Mouse (Mus musculus): ENCODE measurements at regions not wholly inside any gene's neighbourhood (a gene's known extent, or its start where the extent isn't known, plus 50 kb on each side); places are given as distances from the start of the nearest gene placed in this dataset.

GRCm38 (mm10) chr14:114826662-114827321 is 265.2 kb upstream of the Gpc5 start:
- Histone ChIP-seq H3K4me1 (replicated peaks; ENCODE audit: control insufficient read depth, insufficient read depth, low read length) (no peaks in the 10 kb centered on the region), H3K4me3 (ENCODE audit: low read depth, low read length) (no peak overlapping the region), H3K27me3 (ENCODE audit: control insufficient read depth, insufficient read depth, low read length) (no peaks in the 10 kb centered on the region), H3K27ac (ENCODE audit: low read depth, low read length) (no peak overlapping the region), H3K9me3 (ENCODE audit: control insufficient read depth, low read length) (no peaks in the 10 kb centered on the region), H3K36me3 (ENCODE audit: control insufficient read depth, insufficient read depth, low read length) (no peaks in the 10 kb centered on the region), H3K9ac (ENCODE audit: low read depth, low read length) (no peak overlapping the region), H3K4me2 (replicated peaks; ENCODE audit: low read depth, low read length) (no peak overlapping the region)
- ATAC-seq (ENCODE audit: low FRiP score) (no peak), DNase-seq (ENCODE audit: low spot score) (no peak)
- WGBS, result 64% methylated on average over 10 of the region's 10 CpGs

- no peaks in the 10 kb centered on the region for H3K27me3 ChIP-seq (ENCODE audit: control insufficient read depth, insufficient read depth, low read length)
- peak; percentile 30 for DNase-seq (ENCODE audit: low spot score)
- no peaks in the 10 kb centered on the region for H3K4me1 ChIP-seq (replicated peaks; ENCODE audit: control insufficient read depth, insufficient read depth, low read length)
- no peaks in the 10 kb centered on the region for H3K36me3 ChIP-seq (ENCODE audit: control insufficient read depth, insufficient read depth, low read length)
- H3K4me2 ChIP-seq (replicated peaks; ENCODE audit: low read depth, low read length), result no peak overlapping the region
- no peak for ATAC-seq (ENCODE audit: low FRiP score)
- H3K27ac ChIP-seq (ENCODE audit: low read depth, low read length), result no peak overlapping the region
- H3K4me3 ChIP-seq (ENCODE audit: low read depth, low read length), result no peak overlapping the region
- no peaks in the 10 kb centered on the region for H3K9me3 ChIP-seq (ENCODE audit: control insufficient read depth, low read length)
- no peak overlapping the region for H3K9ac ChIP-seq (ENCODE audit: low read depth, low read length)
- WGBS, result 37% methylated on average over 2 of the region's 2 CpGs
Measured at GRCm38 (mm10) chr14:114829310-114829709, 262.7 kb upstream of the Gpc5 start.

GRCm38 (mm10) chr14:114832987-114833386 is 259.0 kb upstream of the Gpc5 start:
- Histone ChIP-seq H3K9me3 (ENCODE audit: control insufficient read depth, low read length) (no peaks in the 10 kb centered on the region), H3K4me1 (replicated peaks; ENCODE audit: control insufficient read depth, insufficient read depth, low read length) (no peaks in the 10 kb centered on the region), H3K4me3 (ENCODE audit: low read depth, low read length) (no peak overlapping the region), H3K9ac (ENCODE audit: low read depth, low read length) (no peak overlapping the region), H3K4me2 (replicated peaks; ENCODE audit: low read depth, low read length) (no peak overlapping the region), H3K27me3 (ENCODE audit: control insufficient read depth, insufficient read depth, low read length) (no peaks in the 10 kb centered on the region), H3K36me3 (ENCODE audit: control insufficient read depth, insufficient read depth, low read length) (no peaks in the 10 kb centered on the region), H3K27ac (ENCODE audit: low read depth, low read length) (no peak overlapping the region)
- DNase-seq (ENCODE audit: low spot score) (no peak), ATAC-seq (ENCODE audit: low FRiP score) (no peak)
- 49% methylated on average over 11 of the region's 11 CpGs for WGBS

- H3K4me2 ChIP-seq (replicated peaks; ENCODE audit: low read depth, low read length), result no peak overlapping the region
- WGBS, result 43% methylated on average over 3 of the region's 3 CpGs
- ATAC-seq (ENCODE audit: low FRiP score) (no peak), DNase-seq (ENCODE audit: low spot score) (no peak)
- H3K9me3 ChIP-seq (ENCODE audit: control insufficient read depth, low read length), result no peaks in the 10 kb centered on the region
- no peaks in the 10 kb centered on the region for H3K27me3 ChIP-seq (ENCODE audit: control insufficient read depth, insufficient read depth, low read length)
- no peaks in the 10 kb centered on the region for H3K4me1 ChIP-seq (replicated peaks; ENCODE audit: control insufficient read depth, insufficient read depth, low read length)
- no peak overlapping the region for H3K9ac ChIP-seq (ENCODE audit: low read depth, low read length)
- H3K36me3 ChIP-seq (ENCODE audit: control insufficient read depth, insufficient read depth, low read length), result no peaks in the 10 kb centered on the region
- H3K4me3 ChIP-seq (ENCODE audit: low read depth, low read length), result no peak overlapping the region
- H3K27ac ChIP-seq (ENCODE audit: low read depth, low read length), result no peak overlapping the region
Measured at GRCm38 (mm10) chr14:114836723-114837349, 255.2 kb upstream of the Gpc5 start.

- no peak for DNase-seq (ENCODE audit: low spot score)
- no peaks in the 10 kb centered on the region for H3K9me3 ChIP-seq (ENCODE audit: control insufficient read depth, low read length)
- H3K9ac ChIP-seq (ENCODE audit: low read depth, low read length), result no peak overlapping the region
- H3K4me3 ChIP-seq (ENCODE audit: low read depth, low read length), result no peak overlapping the region
- no peak overlapping the region for H3K4me2 ChIP-seq (replicated peaks; ENCODE audit: low read depth, low read length)
- no peaks in the 10 kb centered on the region for H3K4me1 ChIP-seq (replicated peaks; ENCODE audit: control insufficient read depth, insufficient read depth, low read length)
- no peaks in the 10 kb centered on the region for H3K36me3 ChIP-seq (ENCODE audit: control insufficient read depth, insufficient read depth, low read length)
- H3K27me3 ChIP-seq (ENCODE audit: control insufficient read depth, insufficient read depth, low read length), result no peaks in the 10 kb centered on the region
- ATAC-seq (ENCODE audit: low FRiP score), result no peak
- H3K27ac ChIP-seq (ENCODE audit: low read depth, low read length), result no peak overlapping the region
- WGBS, result 44% methylated on average over 16 of the region's 16 CpGs
Measured at GRCm38 (mm10) chr14:114837652-114838276, 254.3 kb upstream of the Gpc5 start.

- 84% methylated on average over 2 of the region's 2 CpGs for WGBS
- ATAC-seq (ENCODE audit: low FRiP score), result no peak
Measured at GRCm38 (mm10) chr14:114839340-114839903, 252.6 kb upstream of the Gpc5 start.

GRCm38 (mm10) chr14:114840766-114841165 is 251.2 kb upstream of the Gpc5 start:
- 90% methylated on average over 5 of the region's 5 CpGs for WGBS

More at GRCm38 (mm10) chr14:114839340-114839903, 252.6 kb upstream of the Gpc5 start:
- Histone ChIP-seq H3K36me3 (ENCODE audit: control insufficient read depth, insufficient read depth, low read length) (no peaks in the 10 kb centered on the region), H3K4me2 (replicated peaks; ENCODE audit: low read depth, low read length) (no peak overlapping the region), H3K9ac (ENCODE audit: low read depth, low read length) (no peak overlapping the region), H3K9me3 (ENCODE audit: control insufficient read depth, low read length) (no peaks in the 10 kb centered on the region), H3K4me1 (replicated peaks; ENCODE audit: control insufficient read depth, insufficient read depth, low read length) (no peaks in the 10 kb centered on the region), H3K27me3 (ENCODE audit: control insufficient read depth, insufficient read depth, low read length) (no peaks in the 10 kb centered on the region), H3K27ac (ENCODE audit: low read depth, low read length) (no peak overlapping the region), H3K4me3 (ENCODE audit: low read depth, low read length) (no peak overlapping the region)
- no peak for DNase-seq (ENCODE audit: low spot score)

GRCm38 (mm10) chr14:114841552-114841951 is 250.5 kb upstream of the Gpc5 start:
- no peak overlapping the region for H3K27ac ChIP-seq (ENCODE audit: low read depth, low read length)
- no peaks in the 10 kb centered on the region for H3K36me3 ChIP-seq (ENCODE audit: control insufficient read depth, insufficient read depth, low read length)
- no peak overlapping the region for H3K4me3 ChIP-seq (ENCODE audit: low read depth, low read length)
- no peaks in the 10 kb centered on the region for H3K27me3 ChIP-seq (ENCODE audit: control insufficient read depth, insufficient read depth, low read length)
- WGBS, result 65% methylated on average over 5 of the region's 5 CpGs
- no peak for ATAC-seq (ENCODE audit: low FRiP score)
- H3K9me3 ChIP-seq (ENCODE audit: control insufficient read depth, low read length), result no peaks in the 10 kb centered on the region
- no peak overlapping the region for H3K9ac ChIP-seq (ENCODE audit: low read depth, low read length)
- DNase-seq (ENCODE audit: low spot score), result no peak
- H3K4me1 ChIP-seq (replicated peaks; ENCODE audit: control insufficient read depth, insufficient read depth, low read length), result no peaks in the 10 kb centered on the region
- no peak overlapping the region for H3K4me2 ChIP-seq (replicated peaks; ENCODE audit: low read depth, low read length)

More at GRCm38 (mm10) chr14:114840766-114841165, 251.2 kb upstream of the Gpc5 start:
- DNase-seq (ENCODE audit: low spot score) (no peak), ATAC-seq (ENCODE audit: low FRiP score) (no peak)
- no peak overlapping the region for H3K27ac ChIP-seq (ENCODE audit: low read depth, low read length)
- no peak overlapping the region for H3K4me2 ChIP-seq (replicated peaks; ENCODE audit: low read depth, low read length)
- H3K4me1 ChIP-seq (replicated peaks; ENCODE audit: control insufficient read depth, insufficient read depth, low read length), result no peaks in the 10 kb centered on the region
- H3K9ac ChIP-seq (ENCODE audit: low read depth, low read length), result no peak overlapping the region
- no peaks in the 10 kb centered on the region for H3K27me3 ChIP-seq (ENCODE audit: control insufficient read depth, insufficient read depth, low read length)
- H3K4me3 ChIP-seq (ENCODE audit: low read depth, low read length), result no peak overlapping the region
- no peaks in the 10 kb centered on the region for H3K36me3 ChIP-seq (ENCODE audit: control insufficient read depth, insufficient read depth, low read length)
- no peaks in the 10 kb centered on the region for H3K9me3 ChIP-seq (ENCODE audit: control insufficient read depth, low read length)

All from hindbrain, embryonic 11.5 days (tissue).